Mouse (Mus musculus): Measurements from ENCODE around the gene Olfr631. TPM values are rescaled to one million over a fixed set of nuclear protein-coding genes. Genes with fewer than 3 reads are reported as not detected.
A peak's percentile ranks its signal among the peaks of the same experiment; 100 is the strongest.
"Not testable (repeated sequence)": the region's sequence is repeated elsewhere in the genome, so short reads cannot be mapped to it uniquely, and the experiment has no call there.

The Olfr631 gene
- total and polyA plus RNA-seq, 3 experiments, result 0.33 TPM; not detected in 2

DNA sequence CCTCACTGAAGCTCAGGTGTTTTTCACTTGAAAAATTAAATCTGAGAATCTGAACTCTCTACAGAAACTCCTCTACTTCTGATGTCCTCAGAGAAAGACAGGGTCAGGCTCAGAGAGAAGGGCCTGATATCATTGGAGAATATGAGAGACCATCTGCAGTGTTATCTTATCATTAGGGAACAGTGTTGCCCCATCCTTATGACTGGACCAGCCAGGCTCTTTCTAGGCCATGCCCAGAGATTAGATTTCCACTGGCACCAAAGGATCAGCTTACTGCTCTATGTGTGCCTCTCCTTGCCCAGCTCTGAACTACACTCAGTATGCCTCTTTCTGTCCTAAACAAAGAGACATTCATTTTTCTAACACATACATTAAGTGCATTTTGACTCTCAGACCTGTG is 13.3 kb upstream of the Olfr631 start:
- DNase-seq (ENCODE audit: low spot score) (no peak), ATAC-seq (ENCODE audit: extremely low read depth, insufficient number of reproducible peaks, low FRiP score, poor library complexity, severe bottlenecking) (no peak)
- TF ChIP-seq TAL1 (conservative IDR thresholded peaks at IDR 0.05; ENCODE audit: low read depth, low read length) (no peak), GATA2 (IDR thresholded peaks at IDR 0.05; ENCODE audit: borderline replicate concordance, low read depth, low read length) (no peak), POLR2AphosphoS5 (IDR thresholded peaks at IDR 0.05; ENCODE audit: insufficient replicate concordance, low read depth, low read length) (no peak), CTCF (IDR thresholded peaks at IDR 0.05; ENCODE audit: low read depth, low read length) (no peak), GATA1 (IDR thresholded peaks at IDR 0.05; ENCODE audit: borderline replicate concordance, low read length) (no peak)
- Histone ChIP-seq H3K27me3 (ENCODE audit: insufficient read depth, low read length) (no peaks in the 10 kb centered on the region; the same call in 1 of the 2 replicates), H3K9me3 (replicated peaks) (no peaks in the 10 kb centered on the region), H3K4me1 (ENCODE audit: insufficient read depth, low read depth, low read length) (peaks cover 17% of the 10 kb centered on the region), H3K4me3 (ENCODE audit: low read depth, low read length) (no peak overlapping the region), H3K36me3 (replicated peaks) (no peaks in the 10 kb centered on the region)

DNA sequence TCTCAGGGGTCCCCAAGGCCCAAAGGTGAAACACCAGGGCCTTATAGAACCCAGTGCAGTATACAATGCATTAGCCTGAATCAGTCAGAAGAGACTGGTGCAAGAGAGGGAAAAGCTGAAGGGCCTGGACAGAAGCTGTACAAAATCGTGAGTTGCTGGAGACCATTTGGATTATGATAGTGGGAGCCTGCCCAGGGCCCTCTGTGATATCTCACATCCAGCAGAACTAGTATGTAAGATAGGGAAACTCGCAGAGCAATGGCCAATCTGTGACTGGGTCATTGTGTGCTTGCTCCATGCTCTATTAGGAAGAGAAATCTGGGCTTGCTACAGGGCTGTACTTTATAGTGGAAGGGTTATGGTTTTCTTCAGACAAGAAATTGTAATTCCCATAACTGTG is 5.6 kb downstream of the Olfr631 start, which contains the start of gene Olfr632:
TSS of gene Olfr632 (plus strand) at position 84 of the 400 bp plus-strand sequence.
- no peak for ATAC-seq (ENCODE audit: extremely low read depth, insufficient number of reproducible peaks, low FRiP score, poor library complexity, severe bottlenecking)
- Histone ChIP-seq H3K4me1 (ENCODE audit: insufficient read depth, low read depth, low read length) (no peaks in the 10 kb centered on the region; the same call in 1 of the 2 replicates), H3K9me3 (replicated peaks) (no peaks in the 10 kb centered on the region), H3K4me3 (ENCODE audit: low read depth, low read length) (no peak within 1 kb of the TSS), H3K36me3 (replicated peaks) (no peaks in the 10 kb centered on the region), H3K27me3 (ENCODE audit: insufficient read depth, low read length) (peaks cover 22% of the 10 kb centered on the region)
- no peak for DNase-seq (ENCODE audit: low spot score)
- no peak for TF ChIP-seq CTCF (IDR thresholded peaks at IDR 0.05; ENCODE audit: low read depth, low read length)
- TF ChIP-seq TAL1 (conservative IDR thresholded peaks at IDR 0.05; ENCODE audit: low read depth, low read length), result no peak
- TF ChIP-seq POLR2AphosphoS5 (IDR thresholded peaks at IDR 0.05; ENCODE audit: insufficient replicate concordance, low read depth, low read length), result no peak
- TF ChIP-seq GATA1 (IDR thresholded peaks at IDR 0.05; ENCODE audit: borderline replicate concordance, low read length), result no peak
- TF ChIP-seq GATA2 (IDR thresholded peaks at IDR 0.05; ENCODE audit: borderline replicate concordance, low read depth, low read length), result no peak

GRCm38 (mm10) chr7:103942730-103943129 is 14.1 kb downstream of the Olfr631 start:
- peaks cover 14% of the 10 kb centered on the region for H3K27me3 ChIP-seq (ENCODE audit: insufficient read depth, low read length)
- H3K4me1 ChIP-seq (ENCODE audit: insufficient read depth, low read depth, low read length), result no peaks in the 10 kb centered on the region; the same call in 1 of the 2 replicates
- H3K36me3 ChIP-seq (replicated peaks), result no peaks in the 10 kb centered on the region
- DNase-seq (ENCODE audit: low spot score) (peak; percentile 6), ATAC-seq (ENCODE audit: extremely low read depth, insufficient number of reproducible peaks, low FRiP score, poor library complexity, severe bottlenecking) (peak; percentile 54; the same call in 1 of the 2 replicates)
- TF ChIP-seq CTCF (IDR thresholded peaks at IDR 0.05; ENCODE audit: low read depth, low read length), result peak; percentile 80
- no peak for TF ChIP-seq GATA1 (IDR thresholded peaks at IDR 0.05; ENCODE audit: borderline replicate concordance, low read length)
- no peak overlapping the region for H3K4me3 ChIP-seq (ENCODE audit: low read depth, low read length)
- no peaks in the 10 kb centered on the region for H3K9me3 ChIP-seq (replicated peaks)

- Histone ChIP-seq H3K36me3 (replicated peaks) (no peaks in the 10 kb centered on the region), H3K9me3 (replicated peaks) (no peaks in the 10 kb centered on the region), H3K4me3 (ENCODE audit: low read depth, low read length) (no peak within 1 kb of the TSS), H3K4me1 (ENCODE audit: insufficient read depth, low read depth, low read length) (no peaks in the 10 kb centered on the region; the same call in 1 of the 2 replicates), H3K27me3 (ENCODE audit: insufficient read depth, low read length) (peaks cover 9% of the 10 kb centered on the region; the same call in 1 of the 2 replicates)
- ATAC-seq (ENCODE audit: extremely low read depth, insufficient number of reproducible peaks, low FRiP score, poor library complexity, severe bottlenecking) (no peak), DNase-seq (ENCODE audit: low spot score) (no peak)
- TF ChIP-seq POLR2AphosphoS5 (IDR thresholded peaks at IDR 0.05; ENCODE audit: insufficient replicate concordance, low read depth, low read length) (no peak), GATA2 (IDR thresholded peaks at IDR 0.05; ENCODE audit: borderline replicate concordance, low read depth, low read length) (no peak), TAL1 (conservative IDR thresholded peaks at IDR 0.05; ENCODE audit: low read depth, low read length) (no peak), GATA1 (IDR thresholded peaks at IDR 0.05; ENCODE audit: borderline replicate concordance, low read length) (no peak), CTCF (IDR thresholded peaks at IDR 0.05; ENCODE audit: low read depth, low read length) (no peak)
Measured at GRCm38 (mm10) chr7:103944137-103944536, 15.5 kb downstream of the Olfr631 start, which contains the start of gene Olfr633. Gene Olfr633 (plus strand): TSS chr7:103944437.

GRCm38 (mm10) chr7:103966873-103967272 is 38.2 kb downstream of the Olfr631 start:
- ATAC-seq (ENCODE audit: extremely low read depth, insufficient number of reproducible peaks, low FRiP score, poor library complexity, severe bottlenecking); H3K36me3 ChIP-seq (replicated peaks); DNase-seq (ENCODE audit: low spot score): not testable (repeated sequence)

DNA sequence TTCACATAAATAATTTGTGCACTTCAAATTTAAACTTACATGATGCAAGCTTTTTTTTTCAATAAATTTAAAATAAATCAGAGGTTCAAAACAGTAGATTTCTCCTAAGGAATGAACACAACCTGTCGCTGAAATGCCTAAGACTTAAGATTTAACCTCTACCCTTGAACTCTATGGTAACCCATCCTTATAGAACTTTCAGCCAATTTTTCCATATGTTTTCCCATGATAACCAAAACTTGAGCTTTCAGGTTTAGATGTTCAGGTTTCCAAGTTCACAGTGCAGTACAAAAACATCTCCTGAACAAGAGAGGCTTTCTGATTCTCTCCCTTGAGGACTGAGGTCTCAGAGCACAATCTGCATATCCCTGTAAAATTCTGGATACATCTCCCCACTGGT is 42.2 kb downstream of the Olfr631 start, which contains the start of gene Olfr635:
TSS of gene Olfr635 (plus strand) at position 301 of the 400 bp plus-strand sequence.
- Histone ChIP-seq H3K36me3 (replicated peaks) (no peaks in the 10 kb centered on the region), H3K4me3 (ENCODE audit: low read depth, low read length) (no peak within 1 kb of the TSS), H3K4me1 (ENCODE audit: insufficient read depth, low read depth, low read length) (no peaks in the 10 kb centered on the region), H3K9me3 (replicated peaks) (no peaks in the 10 kb centered on the region), H3K27me3 (ENCODE audit: insufficient read depth, low read length) (no peaks in the 10 kb centered on the region)
- DNase-seq (ENCODE audit: low spot score) (no peak), ATAC-seq (ENCODE audit: extremely low read depth, insufficient number of reproducible peaks, low FRiP score, poor library complexity, severe bottlenecking) (no peak)
- TF ChIP-seq GATA2 (IDR thresholded peaks at IDR 0.05; ENCODE audit: borderline replicate concordance, low read depth, low read length) (no peak), GATA1 (IDR thresholded peaks at IDR 0.05; ENCODE audit: borderline replicate concordance, low read length) (no peak), CTCF (IDR thresholded peaks at IDR 0.05; ENCODE audit: low read depth, low read length) (no peak), POLR2AphosphoS5 (IDR thresholded peaks at IDR 0.05; ENCODE audit: insufficient replicate concordance, low read depth, low read length) (no peak), TAL1 (conservative IDR thresholded peaks at IDR 0.05; ENCODE audit: low read depth, low read length) (no peak)

More at GRCm38 (mm10) chr7:103966873-103967272, 38.2 kb downstream of the Olfr631 start:
- not testable (repeated sequence) for H3K4me3 ChIP-seq (ENCODE audit: low read depth, low read length); H3K9me3 ChIP-seq (replicated peaks); H3K27me3 ChIP-seq (ENCODE audit: insufficient read depth, low read length); H3K4me1 ChIP-seq (ENCODE audit: insufficient read depth, low read depth, low read length)

DNA sequence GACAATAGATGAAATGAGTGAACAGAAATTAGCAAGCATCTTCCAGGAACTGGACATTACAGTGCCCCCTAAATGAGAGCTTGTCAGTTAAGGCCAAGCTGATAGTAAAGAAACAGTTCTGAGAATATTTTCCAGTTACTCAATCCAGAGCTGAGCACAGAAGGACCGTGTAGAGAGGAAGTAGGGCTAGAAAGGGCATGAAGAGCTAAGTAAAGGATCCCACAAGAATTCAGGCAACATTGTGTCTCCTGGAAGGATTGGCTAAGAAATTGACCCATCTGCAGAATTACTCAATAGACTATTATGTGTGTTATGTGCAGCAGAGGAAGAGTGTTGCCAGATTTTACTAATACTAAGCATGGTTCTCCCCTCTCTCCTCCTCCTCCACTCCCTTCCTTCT is 43.2 kb downstream of the Olfr631 start:
- DNase-seq (ENCODE audit: low spot score) (no peak), ATAC-seq (ENCODE audit: extremely low read depth, insufficient number of reproducible peaks, low FRiP score, poor library complexity, severe bottlenecking) (no peak)
- Histone ChIP-seq H3K27me3 (ENCODE audit: insufficient read depth, low read length) (no peaks in the 10 kb centered on the region), H3K4me1 (ENCODE audit: insufficient read depth, low read depth, low read length) (no peaks in the 10 kb centered on the region), H3K9me3 (replicated peaks) (no peaks in the 10 kb centered on the region), H3K36me3 (replicated peaks) (no peaks in the 10 kb centered on the region), H3K4me3 (ENCODE audit: low read depth, low read length) (no peak overlapping the region)
- no peak for TF ChIP-seq CTCF (IDR thresholded peaks at IDR 0.05; ENCODE audit: low read depth, low read length)
- TF ChIP-seq POLR2AphosphoS5 (IDR thresholded peaks at IDR 0.05; ENCODE audit: insufficient replicate concordance, low read depth, low read length), result no peak
- no peak for TF ChIP-seq GATA1 (IDR thresholded peaks at IDR 0.05; ENCODE audit: borderline replicate concordance, low read length)
- no peak for TF ChIP-seq TAL1 (conservative IDR thresholded peaks at IDR 0.05; ENCODE audit: low read depth, low read length)
- no peak for TF ChIP-seq GATA2 (IDR thresholded peaks at IDR 0.05; ENCODE audit: borderline replicate concordance, low read depth, low read length)

Data from G1E (cell line).